Mouse (Mus musculus): ENCODE data around the gene Zbtb41.
"Not testable (repeated sequence)": the region's sequence is repeated elsewhere in the genome, so short reads cannot be mapped to it uniquely, and the experiment has no call there.

DNA sequence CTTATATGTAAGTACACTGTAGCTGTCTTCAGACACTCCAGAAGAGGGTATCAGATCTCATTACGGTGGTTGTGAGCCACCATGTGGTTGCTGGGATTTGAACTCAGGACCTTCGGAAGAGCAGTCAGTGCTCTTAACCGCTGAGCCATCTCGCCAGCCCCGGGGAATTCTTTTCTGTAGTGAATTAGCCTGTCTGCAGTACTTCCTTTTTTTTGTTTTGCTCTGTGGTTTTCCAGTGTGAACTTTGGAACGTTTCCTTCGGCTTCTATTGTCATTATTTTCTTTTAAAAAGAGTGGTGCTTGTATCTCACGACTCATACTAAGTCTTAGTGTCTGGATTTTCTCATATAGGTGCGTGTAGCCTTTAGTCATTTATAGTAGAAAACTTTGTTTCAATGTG, 21.0 kb downstream of the Zbtb41 start:
- not testable (repeated sequence) for TF ChIP-seq POLR2A (IDR thresholded peaks at IDR 0.05; ENCODE audit: borderline replicate concordance, extremely low read depth, insufficient read depth, insufficient read length, poor library complexity, severe bottlenecking); CTCF (IDR thresholded peaks at IDR 0.05; ENCODE audit: borderline replicate concordance, extremely low read depth, insufficient read depth, insufficient read length)

All from brain, embryonic 14.5 days (tissue).